Mouse (Mus musculus) granulocyte monocyte progenitor cell, adult 5-6 weeks (primary cell): ENCODE results near the gene Kcnk4. TPM values are rescaled to one million over a fixed set of nuclear protein-coding genes. Genes with fewer than 3 reads are reported as not detected.

ENCODE experiments used
- ATAC-seq: replicated peaks from 2 replicates; pipeline ENCODE4 v1.8.0; 2016; ENCODE audit warnings: mild to moderate bottlenecking, moderate TSS enrichment, inconsistent platforms; ENCODE audit not compliant: poor library complexity, severe bottlenecking
- total RNA-seq, 2 experiments: library from RNA; stranded (forward) in 1 of 2; stranded (reverse) in 1 of 2; fragments of 200-712, 200-1000 nt in 1 of 2; fragments of >200 nt in 1 of 2; fragmentation: Nextera tagmentation in 1 of 2; gene quantifications; 2 replicates each; pipeline ENCODE4 v1.2.3; 2014 to 2017

Gene Kcnk4
- total RNA-seq, 2 experiments from 2014 or later, result not detected

GRCm38 (mm10) chr19:6939106-6940002 is 5.0 kb upstream of the Kcnk4 start:
- ATAC-seq, result no peak

- no peak for ATAC-seq
These were observed 3.5 kb upstream of the Kcnk4 start for GRCm38 (mm10) chr19:6937541-6938465.

- no peak for ATAC-seq
These were observed 2.0 kb upstream of the Kcnk4 start for GRCm38 (mm10) chr19:6936299-6936698.

DNA sequence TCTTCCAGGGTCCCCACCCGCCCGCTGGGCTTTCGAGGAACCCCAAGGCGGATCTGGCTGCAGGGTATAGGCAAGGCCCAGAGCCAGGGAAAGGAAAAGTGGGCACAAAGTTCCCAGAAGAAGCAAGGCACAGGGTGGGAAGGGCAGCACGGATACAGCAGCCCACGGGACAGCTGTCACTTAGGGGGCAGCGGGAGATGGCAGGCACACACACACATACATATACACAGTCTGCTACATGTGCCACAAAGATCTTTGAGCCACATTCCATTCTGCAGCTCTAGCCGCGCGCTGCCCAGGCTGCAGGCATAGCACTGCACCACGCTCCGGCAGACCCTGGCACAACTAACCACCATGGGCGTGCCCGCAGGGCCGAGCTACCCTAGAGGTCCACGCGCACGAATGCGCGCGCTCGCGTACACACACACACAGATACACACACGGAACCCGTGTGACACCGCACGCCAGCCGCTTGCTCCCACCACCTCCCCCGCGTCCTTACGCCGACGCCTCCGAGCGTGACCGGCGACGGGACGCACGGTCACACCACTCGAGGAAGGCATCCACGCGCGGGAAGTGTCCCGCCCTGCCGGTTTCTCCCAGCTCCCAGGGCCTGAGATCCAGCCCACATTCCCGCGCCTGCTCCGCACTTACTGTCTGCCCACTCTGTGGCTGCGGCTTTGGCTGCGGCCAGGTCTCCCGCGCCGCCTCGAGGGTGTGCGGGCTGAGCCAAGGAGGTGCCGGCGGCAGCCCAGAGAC is 700 bp downstream of the Kcnk4 start:
- peak; percentile 62 for ATAC-seq

GRCm38 (mm10) chr19:6933102-6933435 is 1.2 kb downstream of the Kcnk4 start:
- ATAC-seq, result no peak

GRCm38 (mm10) chr19:6932018-6932417 is 2.3 kb downstream of the Kcnk4 start:
- no peak for ATAC-seq

GRCm38 (mm10) chr19:6931002-6931401 is 3.3 kb downstream of the Kcnk4 start:
- no peak for ATAC-seq

DNA sequence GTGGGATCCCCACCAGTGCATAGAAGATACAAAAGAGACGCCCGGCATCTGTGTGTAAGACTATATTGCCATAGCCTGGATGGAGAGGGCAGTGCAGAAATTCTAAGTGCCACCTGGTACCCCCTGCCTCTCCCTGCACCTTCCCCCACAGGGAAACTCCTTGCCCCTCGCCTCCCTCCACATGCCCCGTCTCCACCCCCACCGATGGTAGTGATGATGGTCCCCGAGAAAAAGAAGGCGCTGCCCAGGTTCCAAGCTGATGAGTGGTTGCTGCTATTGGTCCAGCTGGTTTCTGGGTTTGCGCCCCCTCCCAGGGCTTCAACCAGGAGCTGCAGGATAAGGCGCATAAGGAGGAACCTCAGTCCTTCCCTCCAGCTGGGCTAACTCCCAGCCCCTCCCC is 6.2 kb downstream of the Kcnk4 start:
- ATAC-seq, result no peak

DNA sequence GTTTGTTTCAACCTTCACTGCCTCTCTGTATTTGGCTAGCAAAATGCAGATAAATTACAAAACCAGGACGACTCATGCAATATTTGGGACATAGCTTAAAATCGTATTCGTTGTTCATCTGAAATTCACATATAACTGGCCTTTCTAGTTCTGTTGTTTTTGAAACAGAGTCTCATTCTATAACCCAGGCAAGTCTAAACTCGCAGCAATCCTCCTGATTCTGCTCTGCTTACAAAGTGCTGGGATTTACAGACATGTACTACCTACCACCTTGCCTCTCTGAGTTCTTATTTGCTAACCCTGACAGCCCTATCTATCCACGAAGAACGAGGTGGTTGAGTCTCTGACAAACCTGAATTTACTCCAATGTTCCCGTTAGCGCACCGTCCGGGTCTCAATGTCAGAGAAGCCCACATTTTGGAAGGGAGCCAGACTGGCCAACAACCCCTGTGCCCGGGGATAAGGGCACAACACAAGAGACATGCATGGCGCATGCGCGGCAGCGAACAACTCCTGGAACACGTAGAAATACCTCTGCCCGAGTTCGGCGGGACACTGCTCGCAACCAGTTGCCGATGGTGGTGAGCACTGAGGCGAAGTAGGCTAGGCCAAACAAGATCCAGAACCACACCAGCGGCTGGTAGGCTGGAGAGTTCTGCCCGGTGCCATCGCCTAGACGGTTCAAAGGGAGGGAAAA is 7.6 kb downstream of the Kcnk4 start:
- ATAC-seq, result no peak

DNA sequence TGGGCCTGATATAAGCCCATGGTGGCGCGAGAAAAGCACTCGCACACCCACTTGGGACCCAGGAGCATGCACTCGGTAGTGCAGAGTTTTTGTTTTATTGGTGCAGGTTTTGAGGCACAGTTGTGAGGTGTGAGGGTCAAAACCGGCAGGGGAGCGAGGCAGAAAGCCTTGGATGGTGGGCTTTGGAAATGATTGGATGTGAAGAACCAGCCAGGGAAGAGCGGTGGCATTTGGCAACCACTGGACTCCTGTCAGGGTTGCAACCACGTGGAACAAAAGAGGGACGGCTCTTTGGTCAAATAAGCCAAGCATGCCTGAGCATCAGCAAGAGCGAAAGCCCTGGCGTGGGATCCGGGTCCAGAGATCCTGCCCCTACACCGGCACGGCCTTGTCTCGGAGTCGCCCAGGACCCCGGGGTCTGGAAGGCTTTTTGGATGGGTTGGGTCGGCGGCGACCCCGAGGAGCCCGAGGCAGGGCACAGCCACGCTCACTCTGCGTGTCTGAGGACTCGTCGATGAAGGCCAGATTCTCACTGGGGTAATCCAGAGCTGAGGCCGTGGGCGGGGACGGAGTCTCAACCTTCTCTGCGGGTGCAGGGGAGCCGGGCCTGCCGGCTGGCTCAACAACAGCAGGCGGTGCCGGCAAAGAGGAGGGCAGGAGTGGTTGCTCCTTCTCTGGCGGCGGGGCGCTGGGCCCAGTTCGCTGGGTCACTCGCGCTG is 8.5 kb downstream of the Kcnk4 start:
- no peak for ATAC-seq

DNA sequence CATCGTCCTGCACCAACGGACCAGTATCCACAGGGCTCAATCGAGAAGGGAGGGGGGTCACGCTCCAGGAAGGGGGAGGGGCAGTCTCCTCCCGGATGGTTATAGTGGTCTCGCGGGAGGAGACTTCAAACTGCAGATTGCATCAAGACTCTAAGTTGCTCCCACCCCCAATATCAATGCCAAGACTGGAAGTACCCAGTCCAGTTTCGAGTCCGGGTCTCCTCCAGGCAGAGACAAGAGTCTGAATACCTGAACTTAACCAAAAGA is 9.1 kb downstream of the Kcnk4 start, which contains the start of gene Catsperz:
Gene Catsperz (minus strand): TSS at position 74 of the 267 bp plus-strand sequence.
- no peak for ATAC-seq

DNA sequence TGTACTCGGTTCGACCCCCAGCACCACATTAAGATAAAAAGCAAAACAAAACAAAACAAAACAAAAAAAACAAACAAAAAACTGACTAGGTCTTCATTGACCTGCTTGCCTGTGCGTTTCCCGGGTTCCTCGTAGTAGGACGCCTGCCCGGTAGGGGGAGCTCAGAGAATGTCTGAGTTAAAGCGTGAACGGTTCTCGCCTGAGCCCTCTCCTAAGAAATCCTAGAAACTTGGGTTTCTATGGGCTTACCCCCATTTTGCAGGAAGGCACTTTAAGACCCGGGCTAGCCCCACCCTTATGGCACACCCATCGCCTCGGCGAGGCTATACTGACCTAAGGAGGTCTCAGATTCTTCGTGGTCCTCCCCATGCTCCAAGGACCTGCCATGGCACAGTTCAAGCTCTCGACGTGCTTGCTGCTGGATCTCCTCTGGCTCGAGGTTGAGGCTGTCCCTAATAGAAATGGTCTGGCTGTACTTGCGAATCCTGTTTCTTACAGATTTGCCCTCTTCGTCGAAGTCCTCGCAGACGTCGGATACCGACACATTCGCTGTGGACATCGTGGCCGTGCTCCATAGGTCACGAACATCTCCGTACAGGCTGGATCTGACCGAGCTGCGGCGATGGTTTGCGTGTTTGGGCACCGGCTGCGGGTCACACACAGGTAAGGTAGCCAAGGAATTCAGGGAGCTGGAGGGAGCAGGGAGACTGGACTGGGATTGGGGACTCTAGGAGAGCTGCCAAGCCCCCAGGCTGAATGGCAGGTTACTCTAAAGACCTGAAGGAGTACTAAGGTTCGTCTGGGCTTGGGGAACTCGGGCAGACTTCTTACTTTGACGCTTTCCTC is 9.6 kb downstream of the Kcnk4 start:
- no peak for ATAC-seq

DNA sequence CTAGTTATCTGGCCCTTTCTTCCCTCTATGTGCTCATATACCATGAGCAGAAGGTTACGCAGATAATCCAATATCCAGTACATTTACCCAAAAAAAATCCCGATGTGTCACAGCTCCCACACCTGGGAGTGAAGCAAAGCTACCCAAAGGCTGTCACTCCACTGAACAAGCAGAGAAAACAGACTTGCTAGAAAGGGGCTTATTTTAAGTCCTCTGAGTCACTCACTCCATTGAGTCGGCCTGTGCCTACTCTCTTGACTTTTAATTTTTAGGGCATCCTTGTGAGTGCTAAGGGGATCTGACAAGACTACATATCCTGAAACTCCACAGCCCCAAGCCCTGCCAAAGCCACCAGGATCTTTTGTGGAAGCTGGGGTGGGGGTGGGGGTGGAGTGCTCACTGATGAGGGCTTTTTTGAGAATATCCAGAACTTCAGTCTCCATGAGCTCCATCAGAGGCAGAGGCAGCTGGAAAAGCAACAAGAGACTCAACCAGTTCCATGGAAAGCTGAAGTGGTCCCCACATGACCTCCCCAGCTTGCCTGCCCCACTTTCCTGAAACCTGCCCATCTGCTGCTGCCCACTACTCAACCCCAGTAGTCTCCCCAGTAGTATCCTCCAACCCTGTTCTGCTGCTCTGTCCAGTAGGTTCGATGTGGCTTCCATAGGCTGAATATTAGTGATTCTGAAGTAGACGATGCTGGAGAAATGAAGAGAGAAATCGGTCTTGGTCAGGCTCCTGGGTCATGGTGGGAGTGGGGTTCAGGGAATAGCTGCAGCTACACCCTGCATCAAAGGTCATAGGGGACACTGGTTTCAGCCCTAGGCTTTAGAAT is 11.2 kb downstream of the Kcnk4 start:
- no peak for ATAC-seq

- ATAC-seq, result peak; percentile 87
These were observed 12.4 kb downstream of the Kcnk4 start, which contains the start of gene Esrra for GRCm38 (mm10) chr19:6921647-6922567. TSS of gene Esrra (minus strand) at chr19:6921813.

DNA sequence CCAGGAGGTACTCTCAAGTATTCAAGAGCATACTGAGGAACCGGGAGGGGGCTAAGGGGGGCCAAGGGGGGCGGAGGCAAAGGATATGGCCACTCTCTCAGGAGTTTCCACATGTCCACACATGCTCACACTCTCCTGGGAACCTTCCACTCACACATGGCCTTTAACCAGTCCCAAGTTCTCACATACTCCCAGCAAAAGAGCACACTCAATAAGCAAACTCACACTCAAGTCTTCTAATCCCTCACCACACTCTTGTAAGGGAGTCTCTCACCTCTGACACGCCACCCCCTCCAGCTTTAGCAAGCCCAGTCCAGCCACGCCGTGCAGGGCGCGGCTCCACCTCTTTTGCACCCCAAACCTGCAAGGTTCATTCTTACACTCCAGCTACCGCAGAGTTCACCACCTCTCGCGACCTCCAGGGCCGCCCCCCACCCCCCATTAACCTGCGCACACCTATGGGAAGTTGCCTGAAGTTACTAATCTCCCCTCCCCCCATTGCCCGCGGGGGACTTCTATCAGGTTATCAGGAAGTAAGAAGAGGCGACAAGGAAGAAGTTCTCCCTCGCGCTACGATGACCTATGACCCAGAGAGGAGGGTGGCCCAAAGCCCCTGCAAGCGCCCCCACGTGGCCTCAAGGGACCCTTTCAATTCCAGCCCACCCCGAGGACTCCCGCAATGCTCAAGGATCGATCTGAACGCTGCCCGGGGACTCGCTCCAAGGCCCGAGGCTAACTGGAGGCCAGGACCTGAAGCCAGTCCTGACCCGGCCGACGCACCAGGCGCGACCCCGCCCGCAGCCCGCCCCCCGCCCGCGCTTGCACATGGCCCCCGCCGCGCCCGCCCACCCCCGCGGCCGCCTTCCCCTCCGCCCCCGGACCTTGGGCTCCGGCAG is 13.3 kb downstream of the Kcnk4 start:
- peak; percentile 4; the same call in 1 of the 2 replicates for ATAC-seq
